Mouse (Mus musculus) liver, adult 2 months (tissue): Measurements from ENCODE around the gene Schip1. TPM values are rescaled to one million over a fixed set of nuclear protein-coding genes. Genes with fewer than 3 reads are reported as not detected.

Experiments used
- DNase-seq: peaks from one replicate; pipeline ENCODE4 v3.0.0-alpha.2; 2011; ENCODE audit warnings: low read depth, low spot score; ENCODE audit errors: extremely low read depth
- H3K27ac ChIP-seq: fragments of 200-500 bp; replicated peaks from 2 replicates; pipeline ENCODE4 v1.5.1; 2012; ENCODE audit warnings: low read depth, mild to moderate bottlenecking, control low read depth, inconsistent platforms, low read length; ENCODE audit not compliant: insufficient read depth
- H3K27me3 ChIP-seq: fragments of 200-500 bp; 2 replicates; pipeline ENCODE4 v1.6.1; 2012; ENCODE audit warnings: mild to moderate bottlenecking, moderate library complexity, low read length, inconsistent platforms; ENCODE audit not compliant: control insufficient read depth, insufficient read depth
- H3K36me3 ChIP-seq: fragments of 200-500 bp; 2 replicates; pipeline ENCODE4 v1.6.1; 2012; ENCODE audit warnings: low read length, inconsistent platforms; ENCODE audit not compliant: control insufficient read depth, insufficient read depth
- H3K4me1 ChIP-seq: fragments of 200-500 bp; 2 replicates; pipeline ENCODE4 v1.6.1; 2011; ENCODE audit warnings: low read length; ENCODE audit not compliant: control insufficient read depth, insufficient read depth
- H3K4me3 ChIP-seq: fragments of 200-500 bp; 2 replicates; pipeline ENCODE4 v1.5.1; 2011; ENCODE audit warnings: low read depth, mild to moderate bottlenecking, control low read depth, low read length, moderate library complexity; ENCODE audit not compliant: insufficient read depth
- H3K79me2 ChIP-seq: fragments of 200-500 bp; 2 replicates; pipeline ENCODE4 v1.6.1; 2012; ENCODE audit warnings: inconsistent platforms, mild to moderate bottlenecking, low read length, moderate library complexity; ENCODE audit not compliant: control insufficient read depth, insufficient read depth
- H3K9ac ChIP-seq: fragments of 200-500 bp; 2 replicates; pipeline ENCODE4 v1.6.1; 2012; ENCODE audit warnings: low read depth, mild to moderate bottlenecking, control low read depth, inconsistent platforms, low read length
- CTCF ChIP-seq: fragments of 200-500 bp; IDR thresholded peaks from 2 replicates; pipeline ENCODE4 v1.5.1; 2011; ENCODE audit warnings: low read depth, low read length, control low read depth
- POLR2A ChIP-seq: fragments of 200-500 bp; IDR thresholded peaks from 2 replicates; pipeline ENCODE4 v1.6.1; 2011; ENCODE audit warnings: low read length, control low read depth; ENCODE audit not compliant: insufficient read depth; ENCODE audit errors: extremely low read depth
- WGBS: fragments of 180-500 bp; shearing (Covaris S2); methylation state at CpG from one replicate; pipeline ENCODE4 v1.1.7; 2018; 5-methylcytosine and 5-hydroxymethylcytosine counted together
- polyA plus RNA-seq: library from polyadenylated mRNA; depleted of rRNA; stranded (reverse); fragments of >200 nt; gene quantifications from 2 replicates; pipeline ENCODE4 v1.2.3, GENCODE M21; 2012
- total RNA-seq: library from RNA; depleted of rRNA; stranded (reverse); fragments of >200 nt; gene quantifications from 2 replicates; pipeline ENCODE4 v1.2.3, GENCODE M21; 2014

Schip1 gene
- total and polyA plus RNA-seq, 2 experiments: 0.48 to 1.6 TPM

GRCm38 (mm10) chr3:68496513-68496912, 431.9 kb downstream of the Schip1 start:
- peaks cover 16% of the 10 kb centered on the region for H3K27me3 ChIP-seq
- no peak overlapping the region for H3K9ac ChIP-seq
- no peak overlapping the region for H3K27ac ChIP-seq
- TF ChIP-seq CTCF (no peak), POLR2A (no peak)
- H3K4me3 ChIP-seq: no peak overlapping the region
- WGBS: 75% methylated on average over 6 of the region's 6 CpGs
- H3K4me1 ChIP-seq: peaks cover 5% of the 10 kb centered on the region
- H3K36me3 ChIP-seq: no peaks in the 10 kb centered on the region
- no peaks in the 10 kb centered on the region for H3K79me2 ChIP-seq
- DNase-seq: no peak

- 79% methylated on average over 6 of the region's 6 CpGs for WGBS
- Histone ChIP-seq H3K4me1 (no peaks in the 10 kb centered on the region), H3K27me3 (peaks cover 5% of the 10 kb centered on the region; the same call in 1 of the 2 replicates), H3K79me2 (0 out of 2 replicates have a peak, but pooled peaks cover 3% of the 10 kb centered on the region), H3K27ac (no peak overlapping the region), H3K36me3 (no peaks in the 10 kb centered on the region), H3K4me3 (no peak overlapping the region), H3K9ac (no peak overlapping the region)
- TF ChIP-seq CTCF (no peak), POLR2A (no peak)
- no peak for DNase-seq
Measured at GRCm38 (mm10) chr3:68499532-68500152, 435.0 kb downstream of the Schip1 start.

GRCm38 (mm10) chr3:68504838-68505237, 440.2 kb downstream of the Schip1 start:
- H3K4me1 ChIP-seq: peaks cover 6% of the 10 kb centered on the region; the same call in 1 of the 2 replicates
- H3K36me3 ChIP-seq: no peaks in the 10 kb centered on the region
- 0 out of 2 replicates have a peak, but pooled peaks cover 3% of the 10 kb centered on the region for H3K79me2 ChIP-seq
- WGBS: 75% methylated on average over 3 of the region's 3 CpGs
- no peak overlapping the region for H3K27ac ChIP-seq
- DNase-seq: no peak
- no peak overlapping the region for H3K4me3 ChIP-seq
- no peak overlapping the region for H3K9ac ChIP-seq
- TF ChIP-seq POLR2A (no peak), CTCF (no peak)
- H3K27me3 ChIP-seq: no peaks in the 10 kb centered on the region

- peak; percentile 7 for DNase-seq
- H3K36me3 ChIP-seq: no peaks in the 10 kb centered on the region
- TF ChIP-seq POLR2A: no peak
- no peak for TF ChIP-seq CTCF
- no peak overlapping the region for H3K27ac ChIP-seq
- H3K9ac ChIP-seq: no peak overlapping the region
- H3K79me2 ChIP-seq: 0 out of 2 replicates have a peak, but pooled peaks cover 3% of the 10 kb centered on the region
- peaks cover 6% of the 10 kb centered on the region; the same call in 1 of the 2 replicates for H3K4me1 ChIP-seq
- 26% methylated on average over 7 of the region's 7 CpGs for WGBS
- H3K4me3 ChIP-seq: no peak overlapping the region
- no peaks in the 10 kb centered on the region for H3K27me3 ChIP-seq
Measured at GRCm38 (mm10) chr3:68506769-68507318, 442.2 kb downstream of the Schip1 start.

- no peak overlapping the region for H3K27ac ChIP-seq
- H3K4me3 ChIP-seq: no peak overlapping the region
- H3K4me1 ChIP-seq: peaks cover 9% of the 10 kb centered on the region
- DNase-seq: peak; percentile 53
- 4% methylated on average over 6 of the region's 6 CpGs for WGBS
- H3K27me3 ChIP-seq: no peaks in the 10 kb centered on the region
- H3K36me3 ChIP-seq: no peaks in the 10 kb centered on the region
- no peaks in the 10 kb centered on the region for H3K79me2 ChIP-seq
- H3K9ac ChIP-seq: no peak overlapping the region
- TF ChIP-seq CTCF: no peak
Measured at GRCm38 (mm10) chr3:68508629-68509028, 444.0 kb downstream of the Schip1 start.

GRCm38 (mm10) chr3:68510872-68511271, 446.3 kb downstream of the Schip1 start:
- TF ChIP-seq CTCF (no peak), POLR2A (no peak)
- H3K79me2 ChIP-seq: no peaks in the 10 kb centered on the region
- DNase-seq: no peak
- H3K4me3 ChIP-seq: no peak overlapping the region
- H3K36me3 ChIP-seq: no peaks in the 10 kb centered on the region
- H3K27me3 ChIP-seq: no peaks in the 10 kb centered on the region
- 83% methylated on average over 5 of the region's 5 CpGs for WGBS
- no peak overlapping the region for H3K27ac ChIP-seq
- H3K9ac ChIP-seq: no peak overlapping the region
- peaks cover 14% of the 10 kb centered on the region for H3K4me1 ChIP-seq
